Mouse (Mus musculus) gastrocnemius, adult 8-10 months (tissue): ENCODE results near the gene G6pc. TPM values are rescaled to one million over a fixed set of nuclear protein-coding genes. Genes with fewer than 3 reads are reported as not detected.
"Not testable (repeated sequence)": the region's sequence is repeated elsewhere in the genome, so short reads cannot be mapped to it uniquely, and the experiment has no call there.

Experiments used
- DNase-seq, 2 experiments: peaks; one replicate each; pipeline ENCODE4 v3.0.0; 2022; ENCODE audit warnings: low spot score in 2 of 2
- total RNA-seq, 4 experiments: library from RNA; stranded (reverse); gene quantifications; 2 replicates each; pipeline ENCODE4 v1.2.4; 2022

The G6pc gene
- total RNA-seq, 4 experiments from 2014 or later: 0.16 TPM; not detected in 3

DNA sequence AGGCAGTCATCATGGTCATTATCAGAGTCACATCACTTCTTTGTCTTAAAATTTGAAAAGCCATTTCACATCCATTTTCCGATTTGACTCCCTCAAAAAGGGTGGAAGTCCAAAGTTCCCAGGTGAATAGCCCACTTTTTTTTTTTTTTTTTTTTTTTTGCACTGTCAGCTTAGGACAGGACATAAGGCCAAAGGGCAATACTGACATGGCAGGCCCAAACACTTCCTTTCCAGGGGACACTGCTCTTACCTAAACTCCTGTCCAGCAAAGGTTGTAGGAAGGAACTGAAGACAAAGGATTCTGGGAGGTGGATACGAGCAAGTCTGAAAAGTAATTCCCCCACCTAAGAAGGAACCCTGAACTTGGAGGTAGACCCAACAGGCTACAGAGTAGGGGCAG lies 11.4 kb upstream of the G6pc start:
- DNase-seq: no peak

DNA sequence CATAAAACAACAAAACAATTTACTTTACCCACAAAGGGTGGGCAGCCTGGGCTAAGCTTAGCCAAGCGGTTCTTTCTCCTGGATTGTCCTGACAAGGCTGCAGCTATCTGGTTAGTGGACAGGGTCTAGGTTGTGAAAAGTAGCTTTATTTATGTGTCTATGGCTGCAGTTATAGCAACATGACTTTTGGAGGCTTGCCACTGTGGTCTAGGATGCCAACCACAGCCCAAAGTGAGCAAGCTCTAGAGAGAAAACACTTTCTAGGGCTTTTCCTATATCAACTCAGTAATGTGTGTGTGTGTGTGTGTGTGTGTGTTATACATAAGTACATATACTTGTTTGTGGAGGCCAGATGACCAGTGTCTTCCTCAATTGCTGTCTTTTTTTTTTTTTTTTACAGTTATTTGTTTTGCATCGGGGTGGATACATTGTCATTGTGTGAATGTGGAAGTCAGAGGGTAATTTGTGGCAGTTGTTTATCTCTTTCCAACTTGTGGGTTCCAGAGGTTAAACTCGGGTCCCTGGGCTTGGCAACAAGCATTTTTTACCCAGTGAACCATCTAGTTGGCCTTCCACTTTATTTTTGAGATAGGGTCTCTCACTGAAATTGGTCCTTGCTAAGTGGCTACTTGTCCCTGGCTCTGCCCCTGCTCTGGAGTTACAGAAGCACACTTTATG lies 9.7 kb upstream of the G6pc start:
- DNase-seq: no peak

DNA sequence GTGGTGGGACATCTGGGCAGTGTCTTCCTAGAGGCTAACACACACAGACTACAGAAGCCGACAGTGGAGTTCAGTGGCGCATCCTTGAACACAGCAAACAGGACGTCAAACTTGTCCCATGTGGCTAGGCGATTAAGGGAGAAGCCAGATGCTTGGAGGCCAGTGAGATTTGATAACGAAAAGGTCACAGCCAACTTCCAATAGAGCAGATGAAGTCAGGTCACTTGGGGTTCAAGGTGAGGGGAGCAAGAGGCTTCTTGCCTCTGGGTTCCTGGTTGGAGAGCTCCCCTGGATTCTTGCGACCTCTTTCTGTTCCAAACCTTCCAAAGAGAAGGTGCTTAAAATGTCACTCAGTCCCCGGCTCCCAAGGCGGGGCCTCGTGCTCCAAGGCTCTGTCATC lies 7.6 kb upstream of the G6pc start:
- no peak for DNase-seq

DNA sequence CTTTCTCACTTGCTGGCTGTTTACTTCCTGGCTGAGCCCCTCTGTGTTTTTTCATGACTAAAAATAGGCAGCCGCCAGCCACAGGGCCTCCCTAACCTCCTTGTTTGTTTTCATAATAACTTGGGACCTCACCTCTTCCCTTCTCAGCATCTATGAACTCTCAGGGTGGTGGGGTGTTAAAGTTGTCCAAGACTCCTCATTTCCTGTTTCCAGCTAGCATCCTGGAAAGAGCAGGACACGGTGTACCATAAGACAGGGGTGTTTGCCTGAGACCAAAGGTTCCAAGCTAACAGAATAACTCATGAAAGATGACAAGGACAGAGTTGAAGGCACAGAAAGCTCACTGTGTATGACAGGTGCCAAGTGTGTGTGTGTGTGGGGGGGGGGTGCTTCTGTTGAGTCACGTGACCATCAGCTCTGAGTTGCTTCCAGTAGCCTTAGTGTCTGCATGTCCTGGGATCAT lies 6.7 kb upstream of the G6pc start:
- DNase-seq: no peak

DNA sequence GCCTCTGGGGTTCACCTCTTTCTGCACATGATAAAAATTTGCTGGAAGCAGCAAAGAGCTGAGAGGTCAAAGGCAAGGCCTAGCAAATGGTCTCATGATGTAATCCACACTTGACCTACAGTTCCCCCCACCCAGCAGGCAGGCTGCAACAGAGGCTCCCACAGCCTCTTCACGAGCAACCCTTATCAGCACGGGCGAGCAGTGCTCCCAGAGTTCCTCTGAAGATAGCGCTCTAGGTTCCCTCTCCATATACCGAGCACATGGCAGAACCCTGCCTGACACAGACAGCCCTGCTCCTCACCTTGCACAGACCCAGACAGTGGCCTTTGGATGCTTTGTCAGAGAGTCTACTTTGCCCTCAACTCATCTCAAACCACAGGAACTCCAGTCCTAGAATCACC lies 2.8 kb upstream of the G6pc start:
- DNase-seq: no peak

DNA sequence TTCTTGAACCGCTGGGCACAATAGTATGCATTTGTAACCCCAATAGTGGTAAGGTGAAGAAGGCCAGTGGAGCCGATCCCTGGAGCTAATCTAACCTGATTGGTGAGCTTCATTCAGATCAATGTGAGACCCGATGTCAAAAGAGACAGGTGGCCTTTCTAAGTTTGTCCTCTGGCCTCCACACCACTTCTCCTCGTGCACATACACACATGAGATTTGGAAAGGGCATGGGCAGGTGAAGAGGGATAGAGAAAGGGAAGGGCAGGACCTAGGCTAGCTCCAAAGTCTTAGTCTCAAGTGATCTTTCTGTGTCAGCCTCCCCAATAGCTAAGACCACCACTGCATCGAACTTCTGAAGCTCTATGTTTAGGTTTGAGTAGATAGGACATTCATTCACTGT lies 2.8 kb downstream of the G6pc start:
- DNase-seq: no peak

DNA sequence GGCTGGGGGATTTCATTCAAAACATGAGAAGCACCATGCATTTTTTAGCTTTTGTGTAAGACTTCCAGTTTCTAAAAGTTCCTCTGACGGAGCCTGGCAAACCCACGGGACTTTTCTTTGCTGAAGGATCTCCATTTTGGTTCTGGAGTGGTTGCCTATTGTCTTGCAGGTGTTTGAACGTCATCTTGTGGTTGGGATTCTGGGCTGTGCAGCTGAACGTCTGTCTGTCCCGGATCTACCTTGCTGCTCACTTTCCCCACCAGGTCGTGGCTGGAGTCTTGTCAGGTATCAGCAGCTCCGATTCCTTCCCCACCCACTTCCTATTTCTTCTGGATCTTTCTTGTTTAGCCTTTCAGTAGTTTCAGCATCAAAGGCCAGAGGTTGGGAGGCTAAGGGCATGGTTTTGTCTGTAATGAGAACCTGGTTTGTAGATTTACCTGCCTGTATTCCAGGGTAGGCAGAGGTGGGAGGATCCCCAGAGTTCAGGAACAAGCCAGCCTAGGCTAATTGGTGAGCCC lies 7.1 kb downstream of the G6pc start:
- no peak for DNase-seq

DNA sequence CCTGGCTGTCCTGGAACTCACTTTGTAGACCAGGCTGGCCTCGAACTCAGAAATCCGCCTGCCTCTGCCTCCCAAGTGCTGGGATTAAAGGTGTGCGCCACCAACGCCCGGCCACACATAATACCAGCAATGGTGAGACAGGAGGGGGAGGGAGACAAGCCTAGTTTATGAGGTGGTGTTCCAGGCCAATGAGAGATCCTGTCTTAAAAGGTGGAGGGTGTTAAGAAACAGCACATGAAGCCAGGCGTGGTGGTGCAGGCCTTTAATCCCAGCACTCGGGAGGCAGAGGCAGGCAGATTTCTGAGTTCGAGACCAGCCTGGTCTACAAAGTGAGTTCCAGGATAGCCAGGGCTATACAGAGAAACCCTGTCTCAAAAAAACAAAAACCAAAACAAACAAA lies 10.8 kb downstream of the G6pc start:
- DNase-seq: not testable (repeated sequence)

DNA sequence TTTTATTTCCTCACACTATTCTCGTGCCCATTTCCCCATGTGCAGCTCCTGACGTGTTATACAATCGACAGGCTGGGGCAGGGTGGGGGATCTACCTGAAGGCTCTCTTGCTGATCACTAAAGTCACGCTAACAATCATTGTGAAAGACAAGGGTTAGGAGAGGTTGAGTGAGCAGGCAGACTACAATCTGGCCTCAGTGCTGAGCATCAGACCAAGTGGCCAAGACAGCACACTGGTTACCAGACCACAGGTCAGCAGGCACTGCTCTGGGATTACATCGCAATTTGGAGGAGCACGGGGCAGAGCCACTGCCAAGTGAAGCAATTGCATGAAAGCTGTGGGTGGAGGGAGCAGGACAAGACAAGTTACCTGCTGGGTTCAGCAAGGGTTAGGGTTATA lies 11.6 kb downstream of the G6pc start:
- DNase-seq: no peak

DNA sequence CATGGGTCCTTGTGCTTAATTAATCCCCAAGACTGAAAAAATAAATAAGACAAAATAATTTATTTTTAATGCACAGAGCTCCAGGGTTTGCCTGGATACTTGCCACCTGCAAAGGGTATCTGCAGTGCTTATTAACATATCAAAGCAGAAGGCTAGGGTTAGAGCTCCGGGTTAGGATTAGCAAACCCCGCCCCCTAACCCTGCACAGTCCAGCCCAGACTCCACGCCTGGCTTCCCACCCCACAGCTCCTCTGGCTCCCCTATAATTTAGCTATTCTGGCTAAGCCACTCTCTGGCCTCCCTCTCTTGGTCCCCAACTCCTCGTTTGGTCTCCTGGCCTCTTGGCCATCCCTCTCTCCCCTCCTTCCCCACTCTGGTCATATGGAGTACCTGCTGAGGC lies 14.5 kb downstream of the G6pc start:
- no peak for DNase-seq

DNA sequence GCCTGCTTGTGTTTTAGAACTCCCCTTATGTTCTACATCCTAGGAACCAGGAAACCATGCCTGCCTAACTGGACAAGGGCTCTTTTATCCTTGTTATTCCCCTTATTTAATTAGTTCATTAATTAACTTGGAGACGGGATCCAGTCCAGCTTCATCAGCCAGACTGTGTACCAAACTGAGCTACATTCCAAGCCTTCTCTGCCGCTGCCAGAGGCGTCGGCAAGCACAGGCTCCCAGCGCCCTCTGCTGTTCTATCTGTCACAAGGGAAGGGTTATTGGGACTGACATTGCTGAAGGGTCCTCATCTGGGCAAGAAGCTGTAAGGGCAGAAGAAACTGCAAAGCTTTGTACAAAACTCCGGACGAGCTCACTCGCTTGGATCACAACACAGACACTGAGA lies 27.7 kb downstream of the G6pc start:
- peak; percentile 28 to 32 for DNase-seq

DNA sequence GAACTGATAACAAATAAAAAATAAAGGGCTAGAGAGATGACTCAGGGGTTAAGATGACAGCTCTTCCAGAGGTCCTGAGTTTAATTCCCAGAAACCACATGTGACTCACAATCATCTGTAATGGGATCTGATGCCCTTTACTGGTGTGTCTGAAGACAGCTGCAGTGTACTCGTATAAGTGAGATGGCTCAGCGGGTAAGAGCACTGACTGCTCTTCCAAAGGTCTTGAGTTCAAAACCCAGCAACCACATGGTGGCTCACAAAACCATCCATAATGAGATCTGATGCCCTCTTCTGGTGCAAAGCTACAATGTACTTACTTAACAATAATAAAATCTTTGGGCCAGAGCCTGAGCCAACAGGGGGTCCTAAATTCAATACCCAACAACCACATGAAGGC lies 47.9 kb downstream of the G6pc start:
- DNase-seq: no peak

DNA sequence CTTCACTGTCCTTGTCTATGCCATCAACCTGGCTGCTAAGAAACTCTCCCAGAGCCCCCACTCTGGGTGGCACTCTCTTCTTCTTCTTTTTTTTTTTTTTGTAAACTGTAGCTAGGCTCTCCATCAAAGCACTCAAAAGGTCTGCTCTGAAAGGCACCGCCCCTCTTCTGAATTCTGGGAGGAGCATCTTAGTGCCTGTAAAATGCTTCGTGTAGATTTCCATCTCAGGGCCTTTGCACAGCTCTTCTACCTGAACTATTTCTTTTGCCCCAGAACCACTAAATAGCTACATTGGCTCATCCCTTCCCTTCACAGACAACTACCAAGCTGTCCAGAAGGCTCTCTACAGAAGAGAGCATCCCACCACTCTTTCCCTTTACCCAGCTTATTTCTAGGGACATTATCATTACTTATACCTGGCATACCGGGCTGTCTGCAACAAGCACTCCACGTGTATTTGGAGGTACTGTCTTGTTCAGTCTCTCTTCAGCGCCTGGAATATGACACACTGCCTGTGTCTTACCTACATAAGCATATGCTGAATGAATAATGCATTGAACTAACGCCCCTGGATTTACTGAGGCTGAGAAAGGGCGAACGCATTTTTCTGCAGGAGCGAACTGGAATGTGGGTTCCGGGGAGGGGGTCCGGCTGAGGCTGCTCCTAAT lies 49.2 kb downstream of the G6pc start:
- no peak for DNase-seq

DNA sequence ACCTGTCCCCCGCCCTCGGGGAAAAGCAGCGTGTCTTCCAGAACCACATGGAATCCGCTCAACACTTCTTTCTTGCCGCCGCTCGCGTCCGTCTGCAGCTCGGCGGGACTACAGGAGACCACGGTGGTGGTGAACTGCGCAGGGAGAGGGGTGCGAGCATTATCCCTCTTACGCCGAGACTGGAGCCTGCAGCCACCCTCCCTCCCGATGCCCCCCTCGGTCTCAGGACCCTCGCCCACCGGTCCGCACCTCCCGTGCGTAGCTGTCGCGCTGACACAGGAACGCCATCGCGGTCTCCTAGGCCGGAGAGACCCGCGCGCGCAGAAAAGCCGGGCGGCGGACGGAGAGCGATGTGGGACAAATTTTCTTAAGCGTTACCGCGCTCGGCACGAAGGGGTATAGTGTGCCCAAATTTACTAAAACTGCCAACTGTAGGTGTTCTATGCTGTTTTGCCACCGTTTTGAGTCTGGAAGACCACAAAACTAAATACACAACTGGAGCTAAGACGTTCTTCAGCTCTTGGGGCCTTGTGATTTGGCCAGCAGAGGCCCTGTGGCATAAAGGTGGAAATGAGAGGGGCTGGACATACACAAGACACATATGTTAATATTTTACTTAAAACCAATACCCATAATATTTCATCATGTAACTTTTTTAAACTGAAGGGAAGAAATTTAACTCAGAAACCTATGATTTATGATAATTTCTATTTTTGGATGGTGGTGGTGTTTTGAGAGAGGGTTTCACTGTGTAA lies 49.9 kb downstream of the G6pc start, which contains the start of gene Aarsd1:
Aarsd1 (minus strand) TSS at position 515 of the 755 bp plus-strand sequence.
- peak; percentile 67 to 77 for DNase-seq

DNA sequence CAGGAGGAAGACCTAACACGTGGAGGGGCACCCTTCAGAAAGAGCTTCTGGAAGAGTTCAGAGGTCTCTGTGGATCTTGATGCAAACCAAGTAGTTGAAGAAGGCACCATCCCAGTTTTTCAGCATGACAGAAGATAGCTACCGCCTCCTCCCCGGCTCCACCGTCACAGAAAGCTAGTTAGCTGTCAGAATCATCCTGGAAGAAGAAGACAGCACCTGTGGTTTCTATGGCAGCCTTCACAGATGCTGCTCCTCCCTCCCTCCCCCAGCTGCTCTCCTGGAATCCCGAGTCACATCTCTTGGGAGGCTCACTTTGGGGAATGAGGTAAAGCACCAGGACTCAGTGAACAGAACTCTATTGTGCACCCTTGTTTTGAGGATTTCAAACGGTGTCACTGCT lies 51.6 kb downstream of the G6pc start:
- DNase-seq: no peak

DNA sequence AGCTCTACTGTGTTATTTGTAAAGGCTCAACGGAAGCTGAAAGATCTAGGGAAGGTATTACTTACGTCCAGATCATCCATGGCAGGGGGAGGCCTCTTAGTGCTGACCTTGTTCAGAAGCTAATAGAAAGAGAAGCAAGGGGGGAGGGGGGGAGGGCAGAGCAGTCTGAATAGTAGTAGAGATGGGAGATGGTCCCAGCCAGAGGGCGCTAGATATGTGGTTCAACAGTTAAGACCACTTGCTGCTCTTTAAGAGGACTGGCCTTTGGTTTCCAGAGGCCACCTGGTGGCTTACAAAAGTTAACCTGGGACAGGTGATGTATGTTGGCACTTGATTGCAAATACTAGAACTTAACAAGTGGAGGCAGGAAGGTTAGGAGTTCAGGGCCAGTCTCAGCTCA lies 52.2 kb downstream of the G6pc start:
- DNase-seq: no peak

DNA sequence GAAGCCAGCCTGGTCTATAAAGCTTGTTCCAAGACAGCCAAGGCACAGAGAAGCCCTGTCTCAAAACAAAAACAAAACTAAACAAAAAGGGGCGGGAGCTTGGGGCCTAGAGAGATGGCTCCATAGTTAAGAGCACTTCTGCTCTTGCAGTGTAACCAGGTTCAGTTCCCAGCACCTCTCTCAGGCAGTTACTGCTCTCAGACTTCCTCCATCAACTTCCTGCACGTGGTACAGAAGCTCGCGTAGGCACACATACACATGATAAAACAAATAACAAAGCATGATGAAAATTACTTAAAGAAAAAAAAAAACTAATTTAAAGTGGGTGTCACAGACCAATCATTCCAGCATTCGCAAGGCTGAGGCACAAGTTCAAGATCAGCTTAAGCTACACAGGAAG lies 52.8 kb downstream of the G6pc start:
- DNase-seq: no peak

DNA sequence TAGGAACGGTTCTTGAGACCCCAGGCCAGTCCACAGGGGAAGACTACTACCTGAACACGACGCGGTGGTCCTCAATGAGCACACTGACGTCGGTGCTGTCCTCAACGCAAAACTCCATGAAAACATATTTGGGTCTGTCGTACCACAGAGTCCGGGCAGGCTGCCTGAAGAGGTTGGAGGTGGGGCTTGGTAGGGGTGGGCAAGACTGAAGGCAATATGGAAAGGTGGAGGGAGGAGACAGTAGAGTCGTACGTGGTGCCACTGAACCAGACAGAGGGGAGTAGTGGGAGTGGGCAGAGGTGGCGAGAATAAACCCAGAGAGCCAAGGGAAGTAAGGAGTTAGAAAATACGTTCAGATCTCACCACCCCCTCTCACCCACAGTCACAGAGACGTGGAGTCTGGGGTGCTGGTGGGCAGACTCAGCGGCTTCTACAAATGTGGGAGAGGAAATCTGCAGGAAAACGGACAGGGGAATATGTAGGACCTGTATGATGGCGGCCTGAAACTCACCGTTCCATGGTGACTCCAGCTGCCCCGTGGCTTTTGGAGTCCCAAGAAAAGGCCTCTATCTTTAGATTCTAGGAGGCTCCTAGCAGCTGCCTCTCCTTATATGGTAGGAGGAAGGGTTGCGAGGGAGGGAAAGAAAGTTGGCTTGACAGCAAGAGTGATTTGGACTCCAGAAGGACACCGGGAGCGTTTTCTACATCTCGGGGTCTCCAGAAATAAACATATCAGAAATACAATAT lies 56.9 kb downstream of the G6pc start, which contains the start of gene Gm27029:
Gm27029 (minus strand) TSS at position 692 of the 747 bp plus-strand sequence.
- peak; percentile 48 to 53 for DNase-seq

DNA sequence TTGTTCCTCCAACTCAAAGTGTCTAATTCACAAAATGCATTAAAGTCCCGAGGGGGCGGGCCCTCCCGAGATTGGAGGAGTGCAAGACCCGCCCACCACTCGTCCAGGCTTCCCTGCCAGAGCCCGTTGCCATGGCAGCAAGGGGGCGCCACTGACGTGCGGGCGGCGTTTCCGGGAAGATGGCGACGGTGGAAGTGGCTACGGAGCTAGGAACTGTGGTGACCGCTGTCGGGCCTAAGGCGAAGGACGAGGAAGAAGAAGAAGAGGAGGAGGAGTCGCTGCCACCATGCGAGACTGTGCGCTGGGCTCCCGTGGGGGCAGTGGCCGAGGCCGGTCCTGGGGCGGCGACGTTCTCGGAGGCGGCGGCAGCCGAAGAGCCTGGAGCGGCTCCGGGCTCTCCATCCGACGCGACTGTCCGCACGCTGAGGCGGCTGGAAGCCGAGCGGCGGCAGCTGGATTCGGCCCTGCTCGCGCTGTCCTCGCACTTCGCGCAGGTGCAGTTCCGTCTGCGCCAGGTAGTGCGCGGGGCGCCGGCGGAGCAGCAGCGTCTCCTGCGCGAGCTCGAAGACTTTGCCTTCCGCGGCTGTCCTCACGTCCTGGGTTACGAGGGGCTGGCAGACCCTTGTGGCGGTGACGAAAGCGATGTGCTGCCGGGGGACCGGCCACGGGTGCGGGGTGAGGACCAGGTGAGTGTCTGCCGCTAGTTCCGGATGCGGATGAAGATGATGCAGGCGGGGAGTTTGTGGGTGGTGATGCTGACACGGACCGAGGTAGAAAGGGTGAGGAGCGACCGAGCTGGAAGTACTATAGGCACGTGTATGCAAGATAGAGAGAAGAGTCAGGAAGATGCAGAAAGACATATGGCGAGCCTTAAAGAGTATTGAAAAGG lies 57.8 kb downstream of the G6pc start, which contains the start of the genes Rundc1 and Ptges3l:
Rundc1 (plus strand) TSS at position 161 of the 889 bp plus-strand sequence.
Ptges3l (minus strand) TSS at position 409 of the 889 bp plus-strand sequence.
- DNase-seq: peak; percentile 96

DNA sequence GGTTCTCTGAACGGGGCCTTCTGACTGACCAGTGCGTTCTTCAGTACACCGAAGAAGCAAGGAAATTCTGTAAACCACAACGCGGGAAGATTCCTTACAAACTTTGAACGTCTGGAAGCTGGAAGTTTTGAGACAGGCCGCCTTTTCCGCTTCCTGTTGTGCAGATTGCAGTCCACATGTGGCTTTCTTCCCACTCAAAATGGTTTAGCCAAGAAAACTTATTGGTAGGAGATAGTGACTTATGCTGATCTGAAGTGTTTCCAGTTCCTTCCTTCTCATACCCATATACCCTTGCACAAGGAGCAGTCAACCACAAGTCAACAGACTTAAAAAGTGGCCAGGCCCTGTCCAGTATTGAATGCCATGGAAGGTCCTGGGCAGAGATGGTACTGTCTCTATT lies 58.8 kb downstream of the G6pc start:
- DNase-seq: no peak
